Mouse (Mus musculus): ENCODE data around the gene Dhrs13. TPM values are rescaled to one million over a fixed set of nuclear protein-coding genes. Genes with fewer than 3 reads are reported as not detected.

The Dhrs13 gene
- total and polyA plus RNA-seq, 3 experiments, result 21.6 to 39.0 (median 33.7) TPM

GRCm38 (mm10) chr11:78073577-78074276 is 41.6 kb downstream of the Dhrs13 start:
- H3K4me3 ChIP-seq (replicated peaks in 1 of 3; ENCODE audit: low read depth in 2 of 3, low read length in 2 of 3, poor library complexity in 1 of 3), result no peak overlapping the region
- H3K36me3 ChIP-seq (replicated peaks in 1 of 2; ENCODE audit: control insufficient read depth in 1 of 2, insufficient read depth in 1 of 2, low read length in 1 of 2), result peaks cover 50 to 82% of the 10 kb centered on the region in 2 experiments
- TF ChIP-seq BHLHE40 (IDR thresholded peaks at IDR 0.05; ENCODE audit: low read depth, low read length), result no peak
- no peak for TF ChIP-seq POLR2A (IDR thresholded peaks at IDR 0.05; ENCODE audit: low read depth, low read length)
- TF ChIP-seq ZMIZ1 (IDR thresholded peaks at IDR 0.05; ENCODE audit: low read depth, low read length), result no peak
- no peak for TF ChIP-seq MAX (IDR thresholded peaks at IDR 0.05; ENCODE audit: low read length)
- TF ChIP-seq CHD1 (IDR thresholded peaks at IDR 0.05; ENCODE audit: low read depth, low read length), result no peak
- TF ChIP-seq MXI1 (IDR thresholded peaks at IDR 0.05; ENCODE audit: low read depth, low read length), result no peak
- no peak for TF ChIP-seq MAZ (IDR thresholded peaks at IDR 0.05; ENCODE audit: low read depth, low read length)
- TF ChIP-seq GABPA (IDR thresholded peaks at IDR 0.05; ENCODE audit: insufficient replicate concordance, low read depth, low read length), result no peak
- no peak for TF ChIP-seq RAD21 (IDR thresholded peaks at IDR 0.05; ENCODE audit: low read depth, low read length)
- TF ChIP-seq PAX5 (IDR thresholded peaks at IDR 0.05; ENCODE audit: low read length), result no peak
- dilution Hi-C loops (cut with MboI; ENCODE audit: extremely low pct_ligation_motif_present, extremely low pct_unique_long_range_greater_than_20kb, low sequenced_read_pairs), result no loop called here
- peaks cover 0 to 4% of the 10 kb centered on the region in 2 experiments; a peak in 1 of 4 replicates for H3K4me1 ChIP-seq (ENCODE audit: control insufficient read depth in 1 of 2, insufficient read depth in 2 of 2)
- H3K27ac ChIP-seq (ENCODE audit: insufficient read depth, low read depth), result no peak overlapping the region
- no peak for DNase-seq (ENCODE audit: extremely low read depth)
- in situ Hi-C loops (cut with MboI; ENCODE audit: low pct_ligation_motif_present, low pct_unique_long_range_greater_than_20kb, low sequenced_read_pairs), result no loop called here
- H3K4me2 ChIP-seq (ENCODE audit: insufficient read depth, low read depth, poor library complexity, severe bottlenecking), result no peak overlapping the region
- H3K27me3 ChIP-seq (replicated peaks), result no peaks in the 10 kb centered on the region
- H3K9me3 ChIP-seq (replicated peaks; ENCODE audit: low read length), result no peaks in the 10 kb centered on the region
- no peak overlapping the region for H3K9ac ChIP-seq (ENCODE audit: insufficient read depth, low read depth)
- peaks cover 4% of the 10 kb centered on the region for H3K79me2 ChIP-seq (replicated peaks; ENCODE audit: control insufficient read depth, extremely low read depth, insufficient read depth, poor library complexity, severe bottlenecking)

DNA sequence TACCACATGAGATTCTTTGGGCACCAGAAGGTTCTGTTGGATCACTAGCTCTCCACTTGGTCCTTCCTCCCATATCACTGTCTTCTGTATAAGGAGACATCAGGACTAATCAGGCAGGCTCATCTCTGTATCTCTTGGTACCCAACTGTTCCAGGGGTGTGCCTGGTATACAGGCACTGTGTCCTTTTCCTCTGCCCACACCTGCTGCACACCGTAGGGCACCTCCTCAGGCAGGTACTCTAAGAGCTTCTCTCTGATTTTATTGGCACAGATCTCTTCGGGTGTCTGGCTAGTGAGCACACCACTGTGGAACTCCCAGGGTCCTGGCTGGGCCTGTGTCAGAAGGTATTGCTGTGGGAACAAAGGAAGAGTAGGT is 42.2 kb downstream of the Dhrs13 start:
- TF ChIP-seq PAX5 (IDR thresholded peaks at IDR 0.05; ENCODE audit: low read length) (no peak), HCFC1 (IDR thresholded peaks at IDR 0.05; ENCODE audit: low read depth, low read length) (no peak), SIN3A (IDR thresholded peaks at IDR 0.05; ENCODE audit: low read length) (no peak), ZMIZ1 (IDR thresholded peaks at IDR 0.05; ENCODE audit: low read depth, low read length) (no peak), EP300 (IDR thresholded peaks at IDR 0.05; ENCODE audit: low read length) (no peak), ZC3H11A (IDR thresholded peaks at IDR 0.05; ENCODE audit: low read depth, low read length) (no peak), ELF1 (IDR thresholded peaks at IDR 0.05; ENCODE audit: low read depth, low read length) (no peak), NRF1 (IDR thresholded peaks at IDR 0.05; ENCODE audit: low read depth, low read length) (no peak), KAT2A (IDR thresholded peaks at IDR 0.05; ENCODE audit: insufficient replicate concordance, low read length) (no peak), USF2 (conservative IDR thresholded peaks at IDR 0.05; ENCODE audit: low read depth, low read length) (no peak)
- H3K36me3 ChIP-seq (replicated peaks in 1 of 2; ENCODE audit: control insufficient read depth in 1 of 2, insufficient read depth in 1 of 2, low read length in 1 of 2), result peaks cover 50 to 86% of the 10 kb centered on the region in 2 experiments
- dilution Hi-C loops (cut with MboI; ENCODE audit: extremely low pct_ligation_motif_present, extremely low pct_unique_long_range_greater_than_20kb, low sequenced_read_pairs), result no loop called here
- H3K27me3 ChIP-seq (replicated peaks), result no peaks in the 10 kb centered on the region
- peaks cover 10% of the 10 kb centered on the region for H3K79me2 ChIP-seq (replicated peaks; ENCODE audit: control insufficient read depth, extremely low read depth, insufficient read depth, poor library complexity, severe bottlenecking)
- H3K4me2 ChIP-seq (ENCODE audit: insufficient read depth, low read depth, poor library complexity, severe bottlenecking), result no peak overlapping the region
- peaks cover 4 to 9% of the 10 kb centered on the region in 2 experiments for H3K4me1 ChIP-seq (ENCODE audit: control insufficient read depth in 1 of 2, insufficient read depth in 2 of 2)
- no peak overlapping the region for H3K4me3 ChIP-seq (replicated peaks in 1 of 3; ENCODE audit: low read depth in 2 of 3, low read length in 2 of 3, poor library complexity in 1 of 3)
- no peak overlapping the region for H3K27ac ChIP-seq (ENCODE audit: insufficient read depth, low read depth)
- in situ Hi-C loops (cut with MboI; ENCODE audit: low pct_ligation_motif_present, low pct_unique_long_range_greater_than_20kb, low sequenced_read_pairs), result no loop called here
- H3K9ac ChIP-seq (ENCODE audit: insufficient read depth, low read depth), result no peak overlapping the region
- H3K9me3 ChIP-seq (replicated peaks; ENCODE audit: low read length), result no peaks in the 10 kb centered on the region
- DNase-seq (ENCODE audit: extremely low read depth), result no peak

Measured in CH12.LX (cell line).